Mouse (Mus musculus): ENCODE results near the gene Nup37. TPM values are rescaled to one million over a fixed set of nuclear protein-coding genes. Genes with fewer than 3 reads are reported as not detected.

The Nup37 gene
- total RNA-seq (2023), result 8.6 TPM

GRCm38 (mm10) chr10:88146707-88147477 lies at the start of gene Nup37, which contains the start of gene Parpbp:
TSS of gene Nup37 (plus strand) at chr10:88146992.
TSS of gene Parpbp (minus strand) at chr10:88146941.

GRCm38 (mm10) chr10:88200951-88201638 lies 54.3 kb downstream of the Nup37 start, which contains the start of gene Washc3:
TSS of gene Washc3 (plus strand) at chr10:88201093.

Other genes with a start within 250 kb of the Nup37 start
- not detected for gene Pmch, start 55.9 kb upstream of the Nup37 start, total RNA-seq (2023)
- 0.31 TPM for gene Parpbp, start 51 bp upstream of the Nup37 start, total RNA-seq (2023)
- gene Washc3, start 54.1 kb downstream of the Nup37 start, total RNA-seq (2023), result 67.6 TPM
- gene Dram1, start 232.1 kb downstream of the Nup37 start, total RNA-seq (2023), result 0.58 TPM
- 31.1 TPM for gene Gnptab, start 232.1 kb downstream of the Nup37 start, total RNA-seq (2023)

Measured in CD8-positive naive resting alpha-beta T cell, adult 57 days (primary cell).